Mouse (Mus musculus): ENCODE measurements around the gene Vsnl1. TPM values are rescaled to one million over a fixed set of nuclear protein-coding genes. Genes with fewer than 3 reads are reported as not detected.
A peak's percentile ranks its signal among the peaks of the same experiment; 100 is the strongest.

Vsnl1 gene
- total RNA-seq, 2 experiments from 2014 or later, result 0.29 to 0.81 TPM

GRCm38 (mm10) chr12:11391244-11391949, 45.0 kb downstream of the Vsnl1 start:
- intact Hi-C loops (cut with DNase I), result no loop called here
- peak; percentile 30 to 46 for DNase-seq

DNA sequence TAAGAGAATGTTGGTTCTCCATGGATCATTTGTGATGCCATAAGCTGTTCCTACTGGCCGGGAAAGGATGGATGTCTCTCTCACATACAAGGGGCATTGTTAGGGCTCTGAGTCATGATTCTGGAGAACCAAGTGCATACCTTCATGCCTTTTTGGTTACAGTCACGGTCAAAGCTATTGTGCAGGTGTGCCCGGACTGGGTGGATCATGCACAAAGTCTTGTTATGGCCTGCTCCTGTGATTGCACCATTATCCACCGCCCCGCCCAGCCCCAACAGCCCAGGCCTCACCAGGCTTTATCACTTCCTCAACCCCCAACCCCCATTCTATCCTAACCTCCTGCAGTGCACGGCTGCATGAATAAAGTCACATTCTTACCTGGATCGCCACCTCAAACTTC, 47.3 kb downstream of the Vsnl1 start:
- intact Hi-C loops (cut with DNase I), result no loop called here
- DNase-seq, result no peak

- intact Hi-C loops (cut with DNase I), result no loop called here
- DNase-seq, result no peak
These were observed 51.7 kb downstream of the Vsnl1 start for GRCm38 (mm10) chr12:11384754-11385153.

DNA sequence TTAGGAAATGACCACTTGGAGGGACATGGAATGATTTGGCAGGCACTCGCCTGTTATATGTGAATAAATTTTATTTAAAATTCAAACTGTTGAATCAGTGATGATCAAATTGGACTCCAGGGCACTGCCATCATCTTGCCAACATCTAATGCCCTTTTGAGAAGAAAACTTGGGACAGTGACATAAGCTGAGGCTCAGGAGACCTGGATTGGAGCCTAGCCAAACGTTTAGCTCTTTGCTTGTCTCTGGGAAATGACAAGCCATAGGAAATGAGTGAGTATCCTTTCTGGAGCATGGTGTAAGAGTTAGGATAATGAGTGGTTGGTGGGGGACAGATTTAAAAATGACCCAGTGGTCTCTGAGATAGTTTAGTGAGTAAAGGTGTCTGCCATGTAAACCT, 57.0 kb downstream of the Vsnl1 start:
- intact Hi-C loops (cut with DNase I), result no loop called here
- DNase-seq, result no peak

GRCm38 (mm10) chr12:11370056-11370455, 66.4 kb downstream of the Vsnl1 start:
- intact Hi-C loops (cut with DNase I), result no loop called here
- DNase-seq, result peak in 1 of 2 experiments; percentile 13

- DNase-seq, result no peak
- intact Hi-C loops (cut with DNase I), result no loop called here
These were observed 69.2 kb downstream of the Vsnl1 start for GRCm38 (mm10) chr12:11367099-11367765.

DNA sequence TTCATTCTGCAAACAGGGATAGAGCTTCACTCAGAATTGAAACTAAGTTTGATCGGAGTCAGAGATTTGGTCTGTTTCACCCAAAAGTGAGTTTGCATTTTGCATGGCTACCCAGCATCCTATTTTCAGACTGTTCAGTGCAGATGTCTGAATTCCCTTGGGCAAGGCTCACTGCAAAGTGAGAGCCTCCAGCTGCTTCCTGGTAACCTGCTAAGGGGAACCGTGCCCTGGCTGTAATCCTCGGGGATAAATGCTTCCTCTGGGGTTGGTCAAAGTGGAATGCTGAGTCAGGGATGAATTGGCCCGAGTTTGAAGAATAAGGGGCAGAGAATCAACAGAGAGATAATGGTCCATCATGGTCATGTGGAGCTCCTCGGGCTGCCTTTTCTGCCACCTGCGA, 71.5 kb downstream of the Vsnl1 start:
- no peak for DNase-seq
- intact Hi-C loops (cut with DNase I), result no loop called here

GRCm38 (mm10) chr12:11362435-11362834, 74.0 kb downstream of the Vsnl1 start:
- no peak for DNase-seq
- intact Hi-C loops (cut with DNase I), result no loop called here

DNA sequence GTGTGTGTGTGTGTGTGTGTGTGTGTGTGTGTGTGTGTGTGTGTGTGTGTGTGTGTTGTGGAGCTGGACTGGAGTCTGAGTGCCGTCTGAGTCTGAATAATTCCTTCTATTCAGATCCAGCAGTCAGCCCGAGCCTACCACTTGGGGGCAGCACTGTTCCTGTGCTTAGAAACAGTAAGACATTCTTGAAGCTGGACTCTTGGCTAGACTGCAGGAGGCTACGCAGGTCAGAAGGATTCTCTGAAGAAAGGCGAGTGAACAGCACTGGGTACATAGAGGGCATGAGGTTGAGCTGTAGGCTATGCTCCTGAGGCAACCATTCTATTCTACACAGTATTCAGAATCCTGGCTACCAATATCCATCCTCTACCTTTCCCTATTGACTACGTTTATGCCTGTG, 85.5 kb downstream of the Vsnl1 start:
- intact Hi-C loops (cut with DNase I), result loop anchor here (2.0 to 5.0 kb wide), 2 partner anchors 86 to 796 kb away; partner anchors contain the start of gene Vsnl1
- peak; percentile 69 to 79 for DNase-seq

- intact Hi-C loops (cut with DNase I), result loop anchor here (2.0 to 5.0 kb wide), 2 partner anchors 87 to 797 kb away; partner anchors contain the start of gene Vsnl1
- DNase-seq, result no peak
These were observed 86.5 kb downstream of the Vsnl1 start for GRCm38 (mm10) chr12:11349870-11350269.

GRCm38 (mm10) chr12:11348423-11348822, 88.0 kb downstream of the Vsnl1 start:
- no peak for DNase-seq
- intact Hi-C loops (cut with DNase I), result no loop called here

DNA sequence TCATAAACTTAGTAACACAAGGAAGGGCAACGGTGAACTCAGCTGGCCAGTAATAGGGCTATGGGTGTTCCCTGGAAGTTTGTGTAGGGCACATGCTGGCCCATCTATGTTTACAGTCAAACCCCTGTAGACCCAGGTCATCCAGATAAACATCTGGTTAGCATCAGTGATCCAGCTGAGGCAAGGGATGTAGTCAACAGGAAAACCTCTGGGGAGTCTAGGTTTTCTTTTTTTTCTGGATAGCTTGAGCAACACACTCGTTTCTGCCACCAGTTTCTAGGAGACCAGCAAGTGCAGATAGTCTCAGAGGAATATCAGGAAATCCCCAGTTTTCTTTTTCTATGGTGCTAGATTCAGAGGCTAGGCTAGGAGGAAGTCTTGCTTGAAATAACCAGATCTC, 90.5 kb downstream of the Vsnl1 start:
- intact Hi-C loops (cut with DNase I), result no loop called here
- no peak for DNase-seq

GRCm38 (mm10) chr12:11342020-11342600, 94.3 kb downstream of the Vsnl1 start:
- no peak for DNase-seq
- intact Hi-C loops (cut with DNase I), result no loop called here

- peak in 1 of 2 experiments; percentile 4 for DNase-seq
- intact Hi-C loops (cut with DNase I), result loop anchor here (5.0 kb wide), 1 partner anchor 141 kb away; no protein-coding TSS in a partner anchor
These were observed 98.2 kb downstream of the Vsnl1 start for GRCm38 (mm10) chr12:11338251-11338650.

- peak; percentile 56 to 76 for DNase-seq
- intact Hi-C loops (cut with DNase I), result loop anchor here (5.0 kb wide), 1 partner anchor 140 kb away; no protein-coding TSS in a partner anchor
These were observed 99.6 kb downstream of the Vsnl1 start for GRCm38 (mm10) chr12:11336845-11337244.

DNA sequence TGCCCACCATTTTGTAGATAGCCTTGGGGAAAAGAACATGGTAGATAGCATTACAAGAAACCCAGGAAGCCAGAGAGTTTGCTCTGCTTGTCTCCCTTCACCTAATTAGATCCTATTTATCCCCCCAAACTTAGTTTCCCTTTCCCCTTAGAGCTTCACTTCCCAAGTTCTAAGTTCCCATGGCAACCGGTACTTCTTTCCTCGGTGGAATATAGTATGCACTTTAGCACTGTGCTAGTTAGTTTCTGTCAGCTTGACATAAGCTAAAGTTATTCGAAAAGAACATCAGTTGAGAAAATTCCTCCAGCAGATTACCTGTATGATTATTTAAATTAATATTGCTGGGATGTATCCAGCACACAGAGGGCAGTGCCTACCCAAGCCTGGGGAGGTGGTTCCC, 109.9 kb downstream of the Vsnl1 start:
- no peak for DNase-seq
- intact Hi-C loops (cut with DNase I), result no loop called here

GRCm38 (mm10) chr12:11324480-11324879, 111.9 kb downstream of the Vsnl1 start:
- intact Hi-C loops (cut with DNase I), result no loop called here
- no peak for DNase-seq

- intact Hi-C loops (cut with DNase I), result loop anchor here (10.0 kb wide), 1 partner anchor 997 kb away; no protein-coding TSS in a partner anchor
- no peak for DNase-seq
These were observed 118.7 kb downstream of the Vsnl1 start for GRCm38 (mm10) chr12:11317671-11318070.

- intact Hi-C loops (cut with DNase I), result loop anchor here (10.0 kb wide), 1 partner anchor 1001 kb away; no protein-coding TSS in a partner anchor
- DNase-seq, result no peak
These were observed 122.6 kb downstream of the Vsnl1 start for GRCm38 (mm10) chr12:11313840-11314239.

- no peak for DNase-seq
- intact Hi-C loops (cut with DNase I), result loop anchor here (10.0 kb wide), 1 partner anchor 1004 kb away; no protein-coding TSS in a partner anchor
These were observed 125.3 kb downstream of the Vsnl1 start for GRCm38 (mm10) chr12:11311106-11311505.
